Mouse (Mus musculus): ENCODE data around the gene Agbl3. TPM values are rescaled to one million over a fixed set of nuclear protein-coding genes. Genes with fewer than 3 reads are reported as not detected.

Agbl3 gene
- polyA plus RNA-seq, 1 experiment from 2014 or later = 17.1 TPM

DNA sequence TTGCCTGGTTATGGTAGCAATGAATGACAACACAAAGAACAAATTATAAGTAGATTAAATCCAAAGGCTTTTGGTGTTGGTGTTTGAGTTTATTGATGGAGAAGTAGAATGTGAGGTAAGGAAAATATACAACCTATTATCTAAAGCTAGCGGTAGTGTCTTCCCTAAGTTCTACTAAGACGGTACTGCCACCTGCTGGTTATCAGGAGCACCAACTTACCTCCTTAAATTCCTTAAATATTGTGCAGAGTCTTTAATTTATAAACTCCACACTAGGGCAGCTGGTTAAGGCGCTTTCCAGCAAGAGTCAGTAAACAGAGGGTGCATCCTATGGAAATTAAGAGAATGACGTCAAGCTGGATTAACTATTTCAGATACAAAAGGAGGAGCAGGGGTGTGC lies 20.2 kb upstream of the Agbl3 start:
- WGBS = 40% methylated on average over 4 of the region's 4 CpGs
- ATAC-seq (replicated peaks; ENCODE audit: low FRiP score, low read depth) (no peak), DNase-seq (ENCODE audit: low spot score) (peak; percentile 90)
- no peak overlapping the region for H3K4me2 ChIP-seq (ENCODE audit: low read length)
- H3K4me3 ChIP-seq (replicated peaks; ENCODE audit: low read depth, low read length) = no peak overlapping the region
- peak; percentile 82 for TF ChIP-seq CTCF (IDR thresholded peaks at IDR 0.05; ENCODE audit: low read depth)
- H3K9ac ChIP-seq (ENCODE audit: low read depth, low read length) = no peak overlapping the region
- H3K27ac ChIP-seq = no peak overlapping the region
- H3K27me3 ChIP-seq (ENCODE audit: insufficient read depth, low read length) = no peaks in the 10 kb centered on the region
- H3K36me3 ChIP-seq (ENCODE audit: insufficient read depth, low read length) = peaks cover 22% of the 10 kb centered on the region
- H3K9me3 ChIP-seq (replicated peaks; ENCODE audit: low read length) = no peaks in the 10 kb centered on the region
- no peaks in the 10 kb centered on the region for H3K4me1 ChIP-seq (replicated peaks; ENCODE audit: insufficient read depth, low read length)

DNA sequence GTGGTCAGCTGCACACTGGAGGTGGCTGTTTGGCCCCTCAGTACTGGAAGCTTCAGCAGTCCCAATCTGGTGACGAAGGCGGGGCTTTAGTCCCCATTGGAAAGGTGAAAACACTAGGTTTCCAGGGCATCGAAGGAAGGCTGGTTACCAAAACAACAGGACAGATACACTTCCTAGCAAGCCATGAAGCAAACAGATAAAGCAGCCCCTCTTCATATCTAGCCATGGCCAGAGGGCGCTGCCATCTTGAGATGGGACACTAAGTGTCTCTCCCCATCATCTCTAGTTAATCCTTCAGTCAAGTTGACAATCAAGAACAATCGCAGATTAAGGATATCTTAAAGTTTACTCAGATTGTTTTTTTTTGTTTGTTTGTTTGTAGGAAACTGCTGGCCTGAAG lies 14.5 kb upstream of the Agbl3 start:
- DNase-seq (ENCODE audit: low spot score) = no peak
- ATAC-seq (replicated peaks; ENCODE audit: low FRiP score, low read depth) = no peak
- H3K4me3 ChIP-seq (replicated peaks; ENCODE audit: low read depth, low read length) = no peak overlapping the region
- H3K27me3 ChIP-seq (ENCODE audit: insufficient read depth, low read length) = no peaks in the 10 kb centered on the region
- 92% methylated on average over 5 of the region's 5 CpGs for WGBS
- TF ChIP-seq CTCF (IDR thresholded peaks at IDR 0.05; ENCODE audit: low read depth) = no peak
- H3K4me1 ChIP-seq (replicated peaks; ENCODE audit: insufficient read depth, low read length) = no peaks in the 10 kb centered on the region
- no peaks in the 10 kb centered on the region for H3K9me3 ChIP-seq (replicated peaks; ENCODE audit: low read length)
- H3K27ac ChIP-seq = no peak overlapping the region
- peaks cover 34% of the 10 kb centered on the region for H3K36me3 ChIP-seq (ENCODE audit: insufficient read depth, low read length)
- H3K4me2 ChIP-seq (ENCODE audit: low read length) = no peak overlapping the region
- no peak overlapping the region for H3K9ac ChIP-seq (ENCODE audit: low read depth, low read length)

GRCm38 (mm10) chr6:34769984-34770383 lies 10.2 kb upstream of the Agbl3 start:
- WGBS = 82% methylated on average over 2 of the region's 2 CpGs
- DNase-seq (ENCODE audit: low spot score) = no peak
- TF ChIP-seq CTCF (IDR thresholded peaks at IDR 0.05; ENCODE audit: low read depth) = no peak

GRCm38 (mm10) chr6:34770491-34770890 lies 9.7 kb upstream of the Agbl3 start:
- no peak overlapping the region for H3K4me2 ChIP-seq (ENCODE audit: low read length)
- no peak overlapping the region for H3K9ac ChIP-seq (ENCODE audit: low read depth, low read length)
- no peaks in the 10 kb centered on the region for H3K4me1 ChIP-seq (replicated peaks; ENCODE audit: insufficient read depth, low read length)
- no peak for TF ChIP-seq CTCF (IDR thresholded peaks at IDR 0.05; ENCODE audit: low read depth)
- no peak overlapping the region for H3K4me3 ChIP-seq (replicated peaks; ENCODE audit: low read depth, low read length)
- WGBS = 82% methylated on average over 6 of the region's 6 CpGs
- DNase-seq (ENCODE audit: low spot score) (no peak), ATAC-seq (replicated peaks; ENCODE audit: low FRiP score, low read depth) (no peak)
- H3K27ac ChIP-seq = no peak overlapping the region
- no peaks in the 10 kb centered on the region for H3K27me3 ChIP-seq (ENCODE audit: insufficient read depth, low read length)
- no peaks in the 10 kb centered on the region for H3K9me3 ChIP-seq (replicated peaks; ENCODE audit: low read length)
- H3K36me3 ChIP-seq (ENCODE audit: insufficient read depth, low read length) = peaks cover 14% of the 10 kb centered on the region; the same call in 1 of the 2 replicates

More at GRCm38 (mm10) chr6:34769984-34770383, 10.2 kb upstream of the Agbl3 start:
- Histone ChIP-seq H3K36me3 (ENCODE audit: insufficient read depth, low read length) (peaks cover 17% of the 10 kb centered on the region; the same call in 1 of the 2 replicates), H3K4me2 (ENCODE audit: low read length) (no peak overlapping the region), H3K4me1 (replicated peaks; ENCODE audit: insufficient read depth, low read length) (no peaks in the 10 kb centered on the region), H3K27ac (no peak overlapping the region), H3K4me3 (replicated peaks; ENCODE audit: low read depth, low read length) (no peak overlapping the region), H3K27me3 (ENCODE audit: insufficient read depth, low read length) (no peaks in the 10 kb centered on the region), H3K9me3 (replicated peaks; ENCODE audit: low read length) (no peaks in the 10 kb centered on the region), H3K9ac (ENCODE audit: low read depth, low read length) (no peak overlapping the region)
- no peak for ATAC-seq (replicated peaks; ENCODE audit: low FRiP score, low read depth)

DNA sequence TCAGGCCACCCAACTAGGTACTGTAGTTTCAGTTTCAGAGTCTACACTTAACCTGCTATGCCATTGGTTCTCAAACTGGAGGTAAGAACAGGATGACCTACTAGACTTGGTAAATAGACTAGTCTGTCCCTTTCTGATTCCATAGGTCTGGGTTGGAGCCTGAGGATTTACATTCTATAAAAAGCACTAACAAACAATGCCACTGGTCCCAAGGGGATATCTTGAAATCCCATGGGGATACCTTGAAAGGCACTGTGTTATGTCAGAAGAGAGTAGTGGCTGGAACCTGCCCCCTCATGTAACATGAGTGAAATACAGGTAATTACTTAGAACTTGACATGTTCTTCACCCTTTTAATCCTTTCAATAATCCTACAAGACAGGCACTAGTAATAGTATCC lies 3.8 kb upstream of the Agbl3 start:
- H3K27me3 ChIP-seq (ENCODE audit: insufficient read depth, low read length) = no peaks in the 10 kb centered on the region
- H3K36me3 ChIP-seq (ENCODE audit: insufficient read depth, low read length) = no peaks in the 10 kb centered on the region
- DNase-seq (ENCODE audit: low spot score) (no peak), ATAC-seq (replicated peaks; ENCODE audit: low FRiP score, low read depth) (no peak)
- no peaks in the 10 kb centered on the region for H3K4me1 ChIP-seq (replicated peaks; ENCODE audit: insufficient read depth, low read length)
- no peak overlapping the region for H3K9ac ChIP-seq (ENCODE audit: low read depth, low read length)
- H3K9me3 ChIP-seq (replicated peaks; ENCODE audit: low read length) = no peaks in the 10 kb centered on the region
- H3K4me2 ChIP-seq (ENCODE audit: low read length) = no peak overlapping the region
- no peak overlapping the region for H3K27ac ChIP-seq
- no peak for TF ChIP-seq CTCF (IDR thresholded peaks at IDR 0.05; ENCODE audit: low read depth)
- H3K4me3 ChIP-seq (replicated peaks; ENCODE audit: low read depth, low read length) = no peak overlapping the region

- H3K27ac ChIP-seq = no peak overlapping the region
- DNase-seq (ENCODE audit: low spot score) (no peak), ATAC-seq (replicated peaks; ENCODE audit: low FRiP score, low read depth) (no peak)
- TF ChIP-seq CTCF (IDR thresholded peaks at IDR 0.05; ENCODE audit: low read depth) = no peak
- H3K4me1 ChIP-seq (replicated peaks; ENCODE audit: insufficient read depth, low read length) = no peaks in the 10 kb centered on the region
- no peak overlapping the region for H3K4me3 ChIP-seq (replicated peaks; ENCODE audit: low read depth, low read length)
- H3K4me2 ChIP-seq (ENCODE audit: low read length) = no peak overlapping the region
- no peaks in the 10 kb centered on the region for H3K9me3 ChIP-seq (replicated peaks; ENCODE audit: low read length)
- H3K27me3 ChIP-seq (ENCODE audit: insufficient read depth, low read length) = no peaks in the 10 kb centered on the region
- H3K36me3 ChIP-seq (ENCODE audit: insufficient read depth, low read length) = no peaks in the 10 kb centered on the region
- WGBS = 90% methylated on average over 2 of the region's 2 CpGs
- H3K9ac ChIP-seq (ENCODE audit: low read depth, low read length) = no peak overlapping the region
Measured at GRCm38 (mm10) chr6:34777094-34777493, 3.1 kb upstream of the Agbl3 start.

GRCm38 (mm10) chr6:34777981-34778668 lies 2.1 kb upstream of the Agbl3 start:
- Histone ChIP-seq H3K27me3 (ENCODE audit: insufficient read depth, low read length) (no peaks in the 10 kb centered on the region), H3K4me2 (ENCODE audit: low read length) (no peak overlapping the region), H3K4me1 (replicated peaks; ENCODE audit: insufficient read depth, low read length) (no peaks in the 10 kb centered on the region), H3K4me3 (replicated peaks; ENCODE audit: low read depth, low read length) (no peak overlapping the region), H3K36me3 (ENCODE audit: insufficient read depth, low read length) (no peaks in the 10 kb centered on the region), H3K27ac (no peak overlapping the region), H3K9ac (ENCODE audit: low read depth, low read length) (no peak overlapping the region), H3K9me3 (replicated peaks; ENCODE audit: low read length) (no peaks in the 10 kb centered on the region)
- no peak for DNase-seq (ENCODE audit: low spot score)
- TF ChIP-seq CTCF (IDR thresholded peaks at IDR 0.05; ENCODE audit: low read depth) = peak; percentile 52; the same call in 1 of the 2 replicates
- 77% methylated on average over 10 of the region's 10 CpGs for WGBS
- ATAC-seq (replicated peaks; ENCODE audit: low FRiP score, low read depth) = no peak

Measured in kidney, postnatal 0 days (tissue).